In genomic region chr16:32278396-32278795, GRCm38 (mm10) we compare ENCODE assay signal across 8 mouse cellular contexts. TPM values are rescaled to one million over a fixed set of nuclear protein-coding genes. Genes with fewer than 3 reads are reported as not detected.
DNase-seq lines count a peak whose midpoint lies in the region; ATAC-seq and TF ChIP-seq lines count a peak whose summit lies in the region.

No protein-coding gene starts in this region.

- H3K4me1 ChIP-seq in heart, embryonic 12.5 days (replicated peaks) = peaks cover 14% of the 10 kb centered on the region
- H3K4me1 ChIP-seq in E14TG2a.4 (replicated peaks; ENCODE audit: low read depth, low read length) = peaks cover 53% of the 10 kb centered on the region
- peaks cover 15% of the 10 kb centered on the region; the same call in 1 of the 2 replicates for H3K4me1 ChIP-seq in heart, postnatal 0 days (ENCODE audit: control insufficient read depth, insufficient read depth)
- peaks cover 5% of the 10 kb centered on the region for H3K4me1 ChIP-seq in midbrain, embryonic 11.5 days (ENCODE audit: control insufficient read depth, insufficient read depth, low read length)

- ATAC-seq in heart, embryonic 12.5 days (ENCODE audit: insufficient number of reproducible peaks, low FRiP score) = no peak
- no peak for ATAC-seq in heart, postnatal 0 days (ENCODE audit: insufficient read depth, low read depth)
- no peak for ATAC-seq in midbrain, embryonic 11.5 days (ENCODE audit: low FRiP score)

- TF ChIP-seq CTCF in E14TG2a.4 (conservative IDR thresholded peaks at IDR 0.05; ENCODE audit: low read length) = no peak
- no peak for TF ChIP-seq CTCF in heart, postnatal 0 days (IDR thresholded peaks at IDR 0.05; ENCODE audit: low read depth)

- TF ChIP-seq EP300 in heart, postnatal 0 days (IDR thresholded peaks at IDR 0.05; ENCODE audit: low read depth) = no peak

- H3K36me3 ChIP-seq in heart, embryonic 12.5 days = peaks cover 23% of the 10 kb centered on the region
- H3K36me3 ChIP-seq in E14TG2a.4 (ENCODE audit: insufficient read depth, low read length) = peaks cover 46% of the 10 kb centered on the region
- H3K36me3 ChIP-seq in heart, postnatal 0 days (replicated peaks; ENCODE audit: control insufficient read depth, insufficient read depth, low read length) = peaks cover 18% of the 10 kb centered on the region
- 0 out of 2 replicates have a peak, but pooled peaks cover 3% of the 10 kb centered on the region for H3K36me3 ChIP-seq in midbrain, embryonic 11.5 days (ENCODE audit: control insufficient read depth, insufficient read depth, low read length)

- H3K9me3 ChIP-seq in heart, embryonic 12.5 days (replicated peaks) = peaks cover 7% of the 10 kb centered on the region
- H3K9me3 ChIP-seq in E14TG2a.4 (ENCODE audit: low read length) = peaks cover 23% of the 10 kb centered on the region
- H3K9me3 ChIP-seq in heart, postnatal 0 days (replicated peaks; ENCODE audit: control insufficient read depth, low read length) = 0 out of 2 replicates have a peak, but pooled peaks cover 3% of the 10 kb centered on the region
- H3K9me3 ChIP-seq in midbrain, embryonic 11.5 days (ENCODE audit: control insufficient read depth, low read length) = no peaks in the 10 kb centered on the region

- peak overlapping the region; percentile 97; the same call in 1 of the 2 replicates for H3K27ac ChIP-seq in heart, embryonic 12.5 days (ENCODE audit: poor library complexity, severe bottlenecking)
- peak overlapping the region; percentile 97; the same call in 1 of the 2 replicates for H3K27ac ChIP-seq in heart, postnatal 0 days (ENCODE audit: low read depth)
- no peak overlapping the region for H3K27ac ChIP-seq in midbrain, embryonic 11.5 days (ENCODE audit: low read depth, low read length)

- H3K9ac ChIP-seq in heart, embryonic 12.5 days = peak overlapping the region; percentile 88
- peak overlapping the region; percentile 88 for H3K9ac ChIP-seq in heart, postnatal 0 days (replicated peaks; ENCODE audit: low read depth, low read length)
- H3K9ac ChIP-seq in midbrain, embryonic 11.5 days (ENCODE audit: low read length) = peak overlapping the region; percentile 86

- H3K4me2 ChIP-seq in heart, embryonic 12.5 days = peak overlapping the region; percentile 77
- H3K4me2 ChIP-seq in heart, postnatal 0 days (ENCODE audit: low read depth, low read length) = peak overlapping the region; percentile 66
- H3K4me2 ChIP-seq in midbrain, embryonic 11.5 days = peak overlapping the region; percentile 75

- DNase-seq in heart, adult 9 months (ENCODE audit: low spot score in 2 of 2) = no peak
- no peak for DNase-seq in heart, postnatal 0 days (ENCODE audit: low spot score)
- DNase-seq in midbrain, embryonic 11.5 days (ENCODE audit: low spot score, missing footprints) = no peak
- DNase-seq in cerebellum, adult 11-12 months = no peak
- DNase-seq in gastrocnemius, adult 18-20 months (ENCODE audit: low spot score) = no peak
- no peak for DNase-seq in layer of hippocampus, adult 18-20 months (ENCODE audit: low spot score in 2 of 2)

- 56% methylated on average over 7 of the region's 7 CpGs for WGBS in heart, embryonic 12.5 days
- 45% methylated on average over 7 of the region's 7 CpGs for WGBS in heart, postnatal 0 days
- 66% methylated on average over 7 of the region's 7 CpGs for WGBS in midbrain, embryonic 11.5 days

- H3K27me3 ChIP-seq in heart, embryonic 12.5 days (replicated peaks) = no peaks in the 10 kb centered on the region
- no peaks in the 10 kb centered on the region for H3K27me3 ChIP-seq in E14TG2a.4 (ENCODE audit: insufficient read depth, low read length)
- no peaks in the 10 kb centered on the region for H3K27me3 ChIP-seq in heart, postnatal 0 days (ENCODE audit: control insufficient read depth, insufficient read depth, low read length)
- H3K27me3 ChIP-seq in midbrain, embryonic 11.5 days (ENCODE audit: control insufficient read depth, insufficient read depth, low read length) = no peaks in the 10 kb centered on the region

- H3K4me3 ChIP-seq in heart, embryonic 12.5 days = peak overlapping the region; percentile 84
- peak overlapping the region; percentile 93 for H3K4me3 ChIP-seq in E14TG2a.4 (replicated peaks; ENCODE audit: low read length)
- H3K4me3 ChIP-seq in heart, postnatal 0 days (ENCODE audit: low read depth, low read length) = peak overlapping the region; percentile 94
- H3K4me3 ChIP-seq in midbrain, embryonic 11.5 days (ENCODE audit: low read depth, low read length) = peak overlapping the region; percentile 78

RNA-seq across cellular contexts. Expression of gene Rnf168, which starts 1.1 kb away (rescaled TPM):
- 26.6 and 27.3 TPM in 2 replicates for polyA plus RNA-seq in heart, embryonic 12.5 days (2016; fragmentation: Nextera tagmentation; extraction: Ambion mirVana)
- 19.1 and 30.1 TPM in 2 replicates for total RNA-seq in heart, postnatal 0 days (2014; rRNA removed; ENCODE audit: low replicate concordance)
- polyA plus RNA-seq in heart, postnatal 0 days (2015; fragmentation: Nextera tagmentation; extraction: Ambion mirVana) = 14.1 and 14.8 TPM in 2 replicates
- 23.9 and 25.0 TPM in 2 replicates for polyA plus RNA-seq in midbrain, embryonic 11.5 days (2014; fragmentation: Nextera tagmentation; extraction: Ambion mirVana)
- 1 to 10 TPM; 8.7 to 8.9 TPM for total RNA-seq in gastrocnemius, adult 18-20 months (2021)
- total RNA-seq in layer of hippocampus, adult 18-20 months (2021) = 10 to 100 TPM; 26.7 to 30.9 TPM

RNA-seq across cellular contexts. Expression of gene Smco1, which starts 7.1 kb away (rescaled TPM):
- polyA plus RNA-seq in heart, embryonic 12.5 days (2016; fragmentation: Nextera tagmentation; extraction: Ambion mirVana) = 0.18 TPM in 1 of 2 replicates, not detected in the other
- total RNA-seq in heart, postnatal 0 days (2014; rRNA removed; ENCODE audit: low replicate concordance) = 0.15 and 0.31 TPM in 2 replicates
- 2.8 and 3.1 TPM in 2 replicates for polyA plus RNA-seq in heart, postnatal 0 days (2015; fragmentation: Nextera tagmentation; extraction: Ambion mirVana)
- polyA plus RNA-seq in midbrain, embryonic 11.5 days (2014; fragmentation: Nextera tagmentation; extraction: Ambion mirVana) = not detected in 2 replicates
- 10 to 100 TPM; 58.3 to 81.5 TPM for total RNA-seq in gastrocnemius, adult 18-20 months (2021)
- total RNA-seq in layer of hippocampus, adult 18-20 months (2021) = under 1 TPM; 0.30 to 0.45 TPM

RNA-seq across cellular contexts. Expression of gene Wdr53, which starts 31.4 kb away (rescaled TPM):
- polyA plus RNA-seq in heart, embryonic 12.5 days (2016; fragmentation: Nextera tagmentation; extraction: Ambion mirVana) = 11.9 and 12.5 TPM in 2 replicates
- total RNA-seq in heart, postnatal 0 days (2014; rRNA removed; ENCODE audit: low replicate concordance) = 3.6 and 5.8 TPM in 2 replicates
- 10.3 and 11.7 TPM in 2 replicates for polyA plus RNA-seq in heart, postnatal 0 days (2015; fragmentation: Nextera tagmentation; extraction: Ambion mirVana)
- polyA plus RNA-seq in midbrain, embryonic 11.5 days (2014; fragmentation: Nextera tagmentation; extraction: Ambion mirVana) = 16.4 and 19.0 TPM in 2 replicates
- 1 to 10 TPM; 5.2 to 7.4 TPM for total RNA-seq in gastrocnemius, adult 18-20 months (2021)
- 10 to 100 TPM; 13.2 to 14.0 TPM for total RNA-seq in layer of hippocampus, adult 18-20 months (2021)

RNA-seq across cellular contexts. Expression of gene Fbxo45, which starts 31.4 kb away (rescaled TPM):
- polyA plus RNA-seq in heart, embryonic 12.5 days (2016; fragmentation: Nextera tagmentation; extraction: Ambion mirVana) = 14.9 and 16.2 TPM in 2 replicates
- total RNA-seq in heart, postnatal 0 days (2014; rRNA removed; ENCODE audit: low replicate concordance) = 9.8 and 13.7 TPM in 2 replicates
- polyA plus RNA-seq in heart, postnatal 0 days (2015; fragmentation: Nextera tagmentation; extraction: Ambion mirVana) = 5.1 and 5.8 TPM in 2 replicates
- polyA plus RNA-seq in midbrain, embryonic 11.5 days (2014; fragmentation: Nextera tagmentation; extraction: Ambion mirVana) = 22.1 and 22.8 TPM in 2 replicates
- 10 to 100 TPM; 16.1 to 16.7 TPM for total RNA-seq in gastrocnemius, adult 18-20 months (2021)
- total RNA-seq in layer of hippocampus, adult 18-20 months (2021) = 10 to 100 TPM; 46.3 to 47.5 TPM

RNA-seq across cellular contexts. Expression of gene Ubxn7, which starts 53.7 kb away (rescaled TPM):
- 24.2 and 24.6 TPM in 2 replicates for polyA plus RNA-seq in heart, embryonic 12.5 days (2016; fragmentation: Nextera tagmentation; extraction: Ambion mirVana)
- total RNA-seq in heart, postnatal 0 days (2014; rRNA removed; ENCODE audit: low replicate concordance) = 7.3 and 11.4 TPM in 2 replicates
- 11.5 and 12.0 TPM in 2 replicates for polyA plus RNA-seq in heart, postnatal 0 days (2015; fragmentation: Nextera tagmentation; extraction: Ambion mirVana)
- polyA plus RNA-seq in midbrain, embryonic 11.5 days (2014; fragmentation: Nextera tagmentation; extraction: Ambion mirVana) = 25.2 and 28.6 TPM in 2 replicates
- 10 to 100 TPM; 13.0 to 15.3 TPM for total RNA-seq in gastrocnemius, adult 18-20 months (2021)
- total RNA-seq in layer of hippocampus, adult 18-20 months (2021) = 10 to 100 TPM; 46.4 to 52.4 TPM

Comparison
In these comparisons a context has a peak if more than half of its experiments do, and no peak if none do; other contexts are left out.
1. RNA of gene Smco1, which starts 7.1 kb away (total RNA-seq): 58.3 to 81.5 TPM in gastrocnemius, adult 18-20 months; 0.30 to 0.45 TPM in layer of hippocampus, adult 18-20 months and 0.15 to 0.31 TPM in heart, postnatal 0 days; every median in the first group is over 10 times any median in the second.
2. Peak in every context shown above with its lines, with median percentiles within 50 percentile points of each other: H3K4me2 ChIP-seq, H3K4me3 ChIP-seq and H3K9ac ChIP-seq.